Mouse (Mus musculus) neural tube, embryonic 10.5 days (tissue): ENCODE data around the gene Slx4ip.

Experiments
- DNase-seq: peaks from one replicate; pipeline ENCODE4 v3.0.0-alpha.2; 2017; ENCODE audit warnings: low spot score; ENCODE audit errors: extremely low spot score

Slx4ip gene

DNA sequence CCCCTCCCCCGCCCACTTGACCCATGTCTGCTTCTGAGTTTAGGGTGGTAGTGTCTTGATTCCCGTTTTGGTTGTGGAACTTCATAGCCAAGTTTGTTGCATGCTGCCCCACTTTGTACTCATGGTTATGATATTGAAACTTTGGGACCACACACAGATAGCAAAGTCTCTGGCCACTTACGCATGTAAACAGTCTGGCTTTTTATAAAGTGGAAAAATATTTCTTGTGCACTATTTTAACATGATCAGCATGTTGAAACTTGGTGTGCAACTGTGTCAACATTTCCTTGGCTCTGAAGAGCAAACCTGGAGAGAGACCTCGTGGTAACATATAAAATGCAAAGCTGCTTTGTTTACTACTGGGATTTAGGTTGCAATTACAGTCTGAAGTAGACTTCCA, 56.5 kb downstream of the Slx4ip start:
- DNase-seq, result no peak

- no peak for DNase-seq
Measured at GRCm38 (mm10) chr2:136947937-136948336, 56.9 kb downstream of the Slx4ip start.

- no peak for DNase-seq
Measured at GRCm38 (mm10) chr2:136952238-136952637, 61.2 kb downstream of the Slx4ip start.

- no peak for DNase-seq
Measured at GRCm38 (mm10) chr2:136955726-136956571, 64.9 kb downstream of the Slx4ip start.

GRCm38 (mm10) chr2:136958697-136959096, 67.7 kb downstream of the Slx4ip start:
- no peak for DNase-seq

DNA sequence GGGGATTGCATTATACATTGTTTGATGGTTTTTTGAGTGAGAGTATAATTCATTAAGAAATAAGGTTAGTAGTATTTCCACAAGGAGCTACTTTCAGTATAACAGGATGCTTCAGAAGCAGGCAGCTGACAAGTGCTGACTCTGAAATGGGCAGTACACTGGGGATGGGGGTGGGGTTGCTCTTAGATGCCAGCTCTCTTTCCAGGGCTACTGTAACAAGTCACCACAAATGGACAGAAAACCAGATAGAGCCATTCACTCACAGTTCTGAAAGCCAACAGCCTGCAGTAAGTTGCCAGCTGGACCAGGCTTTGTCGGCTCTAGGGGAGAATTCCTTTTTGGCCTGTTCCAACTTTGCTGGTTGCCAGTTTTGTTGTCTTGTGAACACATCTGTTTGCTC, 84.8 kb downstream of the Slx4ip start:
- no peak for DNase-seq

DNA sequence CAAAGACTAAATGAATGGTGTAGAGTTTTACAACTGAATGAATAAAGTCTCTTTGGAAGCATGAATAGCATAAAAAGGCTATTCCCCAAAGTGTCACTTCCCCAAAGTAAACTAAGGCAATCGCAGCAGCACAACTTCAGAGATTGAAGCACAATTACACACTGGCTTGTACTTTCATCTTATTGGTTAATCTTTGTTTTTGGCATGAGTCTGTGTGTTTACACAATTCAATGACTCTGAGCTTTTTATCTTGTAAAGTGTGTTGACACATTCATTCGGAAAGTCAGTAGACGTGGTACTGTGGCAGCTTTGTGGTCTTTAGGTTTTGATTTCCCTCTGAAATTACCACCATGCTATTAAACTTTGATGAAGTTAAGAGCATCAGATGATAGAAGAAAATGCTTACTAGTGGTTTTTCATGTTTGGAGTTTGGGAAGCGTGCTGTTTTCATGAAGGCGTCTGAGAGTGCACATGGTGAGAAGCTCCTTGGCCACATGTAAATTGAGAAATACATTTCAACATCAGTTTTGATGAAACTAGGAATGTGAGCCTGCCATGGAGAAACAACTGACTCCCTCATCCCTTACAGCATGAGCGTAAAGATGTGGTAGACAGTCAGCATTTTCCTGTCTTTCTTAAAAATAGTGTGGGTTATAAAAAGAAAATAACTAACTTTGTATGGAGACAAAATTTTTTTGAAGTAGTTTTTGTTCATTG, 88.2 kb downstream of the Slx4ip start:
- no peak for DNase-seq

- no peak for DNase-seq
Measured at GRCm38 (mm10) chr2:136981062-136981879, 90.3 kb downstream of the Slx4ip start.

DNA sequence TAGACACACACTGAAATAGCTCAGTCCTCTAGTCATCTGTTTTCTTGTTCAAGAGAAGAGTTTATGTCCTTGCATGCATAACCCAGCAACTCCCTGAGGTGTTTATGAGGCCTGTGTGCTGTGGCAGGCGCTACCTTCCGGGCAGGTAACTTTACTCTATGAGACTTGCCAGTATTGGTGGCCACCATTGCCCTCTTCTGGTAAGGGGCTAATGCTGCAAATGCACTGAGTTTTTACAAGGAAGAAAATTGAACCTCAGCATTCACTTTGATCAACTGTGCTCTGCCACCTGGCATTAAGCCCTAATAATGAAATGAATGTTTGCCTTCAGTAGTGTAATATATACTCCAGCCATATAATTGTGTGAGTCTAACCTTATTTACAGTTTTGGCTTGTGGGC, 92.9 kb downstream of the Slx4ip start:
- no peak for DNase-seq

GRCm38 (mm10) chr2:136985998-136986730, 95.1 kb downstream of the Slx4ip start:
- no peak for DNase-seq

DNA sequence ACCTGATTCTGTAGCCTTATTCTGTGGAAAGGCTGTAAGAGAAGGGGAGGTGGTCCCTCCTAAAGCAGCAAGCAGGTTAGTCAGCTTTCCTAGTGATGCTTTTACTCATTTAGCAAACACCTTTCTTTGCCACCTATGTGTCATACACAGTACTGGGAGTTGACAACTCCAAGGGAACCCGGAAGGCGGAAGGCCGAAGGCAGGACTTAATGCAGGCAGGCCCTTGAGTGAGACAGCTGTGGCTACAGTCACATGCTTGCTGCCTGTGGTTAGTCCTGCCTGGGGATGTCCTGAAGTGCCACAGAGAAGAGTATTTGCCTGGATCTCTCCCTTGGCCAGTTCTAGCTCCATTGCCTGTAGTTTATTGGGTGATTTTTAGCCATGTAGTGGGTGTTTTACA, 102.1 kb downstream of the Slx4ip start:
- DNase-seq, result no peak

DNA sequence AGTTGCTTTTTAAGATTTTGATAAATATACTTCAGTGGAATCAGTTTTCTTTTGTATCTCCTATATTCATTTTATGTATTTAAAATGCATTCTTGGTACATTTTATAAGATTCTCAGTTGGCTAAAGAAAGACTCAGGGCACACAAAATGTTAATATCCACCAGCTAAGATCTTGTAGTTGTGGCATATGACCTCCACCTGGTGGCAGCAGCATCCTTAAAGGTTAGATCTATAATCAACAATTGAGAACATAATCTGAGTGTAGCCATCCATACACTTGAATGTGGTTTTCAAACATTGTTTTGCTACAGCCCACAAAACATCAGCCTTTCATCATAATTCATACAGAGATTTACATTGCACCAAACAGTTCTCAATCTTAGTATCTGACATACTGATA, 106.1 kb downstream of the Slx4ip start:
- DNase-seq, result no peak

GRCm38 (mm10) chr2:137002031-137002430, 111.0 kb downstream of the Slx4ip start:
- no peak for DNase-seq

GRCm38 (mm10) chr2:137006656-137007055, 115.6 kb downstream of the Slx4ip start:
- no peak for DNase-seq

GRCm38 (mm10) chr2:137011980-137012379, 121.0 kb downstream of the Slx4ip start:
- no peak for DNase-seq

DNA sequence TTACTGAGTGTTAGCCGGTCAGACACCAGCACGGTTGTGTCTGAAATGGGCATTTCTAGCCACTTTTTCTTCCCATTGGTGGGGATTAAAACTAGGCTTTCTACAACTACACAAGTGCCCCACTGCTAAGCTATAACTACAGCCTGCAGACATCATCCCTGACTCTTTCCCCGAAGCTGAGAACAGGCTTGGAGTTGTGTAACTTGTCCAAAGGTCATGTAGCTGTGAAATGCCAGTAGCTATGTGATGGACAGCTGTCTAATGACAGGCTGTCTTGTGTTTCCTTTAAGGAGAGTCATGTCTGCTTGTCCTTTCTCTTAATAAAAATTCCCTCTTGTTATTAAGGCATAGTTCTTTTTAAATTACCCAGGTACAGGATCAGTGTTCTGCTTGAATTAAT, 122.1 kb downstream of the Slx4ip start:
- DNase-seq, result no peak

DNA sequence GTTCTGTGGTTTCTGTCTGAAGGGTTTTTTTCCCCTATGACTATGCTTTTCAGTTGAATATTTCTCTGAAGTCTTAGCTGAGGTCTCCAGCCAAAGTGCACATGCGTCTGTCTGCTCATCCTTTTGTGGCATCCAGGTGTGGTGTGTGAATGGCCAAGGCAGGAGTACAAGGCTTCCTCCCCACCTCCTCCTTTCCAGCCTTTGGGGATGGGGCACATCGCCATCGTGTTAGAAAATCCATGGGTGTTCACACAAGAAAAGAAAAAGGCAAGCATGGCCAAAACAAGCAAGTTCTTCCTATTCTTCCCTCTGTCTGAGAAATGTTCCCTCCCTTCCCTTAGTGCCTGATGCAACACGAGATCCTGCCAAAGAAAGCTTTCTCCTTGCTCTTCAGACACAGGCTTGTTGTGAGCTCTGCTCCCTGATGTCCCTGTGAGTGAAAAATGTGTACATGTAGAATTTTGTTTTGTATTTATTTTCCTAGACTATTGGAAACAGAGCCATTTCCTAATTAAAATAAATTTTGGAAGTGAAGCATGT, 122.9 kb downstream of the Slx4ip start:
- no peak for DNase-seq

DNA sequence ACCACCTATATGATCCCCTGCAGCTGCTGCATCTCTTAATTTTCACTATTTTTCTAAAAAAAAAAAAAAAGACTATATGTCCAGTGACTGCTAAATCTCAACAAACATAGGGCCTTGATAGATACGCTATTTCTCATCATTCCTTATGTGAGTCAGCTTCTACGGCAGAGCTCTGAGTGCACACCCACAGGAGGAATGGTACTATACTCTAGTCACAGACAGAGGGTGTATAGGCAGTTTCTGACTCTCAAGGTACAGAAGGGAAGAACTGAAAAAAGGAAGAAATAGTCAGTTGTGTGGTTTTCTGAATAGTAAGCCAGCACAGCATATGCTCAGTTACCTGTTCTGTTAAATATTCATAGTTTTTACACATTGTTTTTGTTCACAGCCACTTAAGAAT, 123.4 kb downstream of the Slx4ip start:
- no peak for DNase-seq

- DNase-seq, result no peak
Measured at GRCm38 (mm10) chr2:137044122-137044521, 153.1 kb downstream of the Slx4ip start.

DNA sequence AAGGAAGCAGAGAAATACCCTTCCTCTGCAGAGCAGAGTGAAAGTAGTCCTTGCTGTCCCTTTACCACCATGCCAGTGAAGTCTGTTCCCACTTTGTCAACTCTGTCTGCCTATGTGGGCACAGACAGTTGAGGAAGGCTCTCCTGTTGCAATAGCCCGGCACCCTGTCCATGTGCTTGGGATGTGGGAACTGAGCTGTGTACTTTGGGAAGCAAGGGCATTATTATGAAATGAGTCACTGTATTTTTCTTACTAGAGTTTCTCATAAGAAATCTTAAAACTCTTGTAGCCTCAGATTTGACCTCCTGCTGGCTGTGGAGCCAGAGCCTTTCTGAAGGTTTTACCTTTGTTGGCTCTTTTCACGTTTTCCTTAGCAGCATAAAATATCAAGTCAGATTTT, 158.3 kb downstream of the Slx4ip start:
- no peak for DNase-seq

DNA sequence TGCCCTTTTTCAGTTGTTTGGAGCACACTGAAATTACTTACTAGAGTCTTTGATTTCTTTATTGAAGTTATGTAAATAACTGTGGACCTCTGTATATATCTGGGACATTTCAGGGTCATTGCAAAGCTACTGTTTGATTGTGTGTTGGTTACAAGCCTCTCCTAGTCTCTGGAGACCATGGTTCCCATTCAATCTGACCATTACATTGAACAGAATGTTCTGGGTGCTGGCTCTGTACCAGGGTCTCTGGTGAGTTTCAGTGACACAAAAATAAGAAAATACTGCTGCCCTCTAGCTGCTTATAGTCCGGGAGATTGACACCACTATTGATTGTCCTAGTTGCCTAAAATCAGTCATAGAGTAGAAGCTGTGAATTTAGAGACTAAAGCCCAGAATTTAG, 158.9 kb downstream of the Slx4ip start:
- no peak for DNase-seq
